Mouse (Mus musculus) forebrain, embryonic 11.5 days (tissue): ENCODE data around the gene Gsk3b. TPM values are rescaled to one million over a fixed set of nuclear protein-coding genes. Genes with fewer than 3 reads are reported as not detected.

Experiments used
- ATAC-seq: fragments of 200-750 bp; cut with Nextera tagmentation; replicated peaks from 2 replicates; pipeline ENCODE4 v1.8.0; 2017; ENCODE audit warnings: moderate TSS enrichment; ENCODE audit not compliant: low FRiP score
- DNase-seq: peaks from one replicate; pipeline ENCODE4 v3.0.0-alpha.2; 2017; ENCODE audit warnings: low spot score
- H3K27ac ChIP-seq: fragments of 300-500 bp; sonication (generic); 2 replicates; pipeline ENCODE4 v1.5.1; 2014; ENCODE audit warnings: low read depth, low read length
- H3K27me3 ChIP-seq: fragments of 300-500 bp; sonication (generic); 2 replicates; pipeline ENCODE4 v1.6.1; 2014; ENCODE audit warnings: mild to moderate bottlenecking, low read length, mixed read lengths; ENCODE audit not compliant: control insufficient read depth, insufficient read depth
- H3K36me3 ChIP-seq: fragments of 300-500 bp; sonication (generic); 2 replicates; pipeline ENCODE4 v1.6.1; 2014; ENCODE audit warnings: mild to moderate bottlenecking, low read length, moderate library complexity, mixed read lengths; ENCODE audit not compliant: control insufficient read depth, insufficient read depth
- H3K4me1 ChIP-seq: fragments of 300-500 bp; sonication (generic); replicated peaks from 2 replicates; pipeline ENCODE4 v1.6.1; 2014; ENCODE audit warnings: low read length, mixed read lengths; ENCODE audit not compliant: control insufficient read depth, insufficient read depth
- H3K4me2 ChIP-seq: fragments of 300-500 bp; sonication (generic); 2 replicates; pipeline ENCODE4 v1.6.1; 2014; ENCODE audit warnings: low read depth, mild to moderate bottlenecking, low read length, moderate library complexity, mixed read lengths; ENCODE audit not compliant: severe bottlenecking
- H3K4me3 ChIP-seq: fragments of 300-500 bp; sonication (generic); 2 replicates; pipeline ENCODE4 v1.5.1; 2014; ENCODE audit warnings: low read depth, low read length
- H3K9ac ChIP-seq: fragments of 300-500 bp; sonication (generic); 2 replicates; pipeline ENCODE4 v1.6.1; 2014; ENCODE audit warnings: low read length
- H3K9me3 ChIP-seq: fragments of 300-500 bp; sonication (generic); 2 replicates; pipeline ENCODE4 v1.6.1; 2016; ENCODE audit warnings: low read length, mixed read lengths; ENCODE audit not compliant: control insufficient read depth
- WGBS: fragments of 180-500 bp; shearing (Covaris S2); extraction: QIAGEN DNeasy Blood & Tissue Kit; methylation state at CpG from one replicate; pipeline ENCODE4 v1.1.7; 2014; 5-methylcytosine and 5-hydroxymethylcytosine counted together
- polyA plus RNA-seq: library from polyadenylated mRNA; unstranded; fragments of >200 nt; fragmentation: Nextera tagmentation; extraction: Ambion mirVana; gene quantifications from 2 replicates; pipeline ENCODE4 v1.2.1, GENCODE M21; 2014

Gene Gsk3b
- polyA plus RNA-seq, 1 experiment from 2014 or later: 110 TPM

- Histone ChIP-seq H3K36me3 (no peaks in the 10 kb centered on the region), H3K4me2 (no peak overlapping the region), H3K9me3 (no peaks in the 10 kb centered on the region), H3K4me3 (no peak overlapping the region), H3K4me1 (no peaks in the 10 kb centered on the region), H3K9ac (no peak overlapping the region), H3K27me3 (no peaks in the 10 kb centered on the region), H3K27ac (no peak overlapping the region)
- DNase-seq (no peak), ATAC-seq (no peak)
- 80% methylated on average over 4 of the region's 4 CpGs for WGBS
Observed at GRCm38 (mm10) chr16:38255107-38255506, 166.3 kb downstream of the Gsk3b start.

GRCm38 (mm10) chr16:38255927-38256326, 167.1 kb downstream of the Gsk3b start:
- Histone ChIP-seq H3K4me2 (no peak overlapping the region), H3K4me1 (no peaks in the 10 kb centered on the region), H3K36me3 (no peaks in the 10 kb centered on the region), H3K27me3 (no peaks in the 10 kb centered on the region), H3K4me3 (no peak overlapping the region), H3K9me3 (no peaks in the 10 kb centered on the region), H3K27ac (no peak overlapping the region), H3K9ac (no peak overlapping the region)
- ATAC-seq (no peak), DNase-seq (no peak)
- WGBS: 92% methylated on average over 9 of the region's 9 CpGs

GRCm38 (mm10) chr16:38271601-38272000, 182.8 kb downstream of the Gsk3b start:
- no peak overlapping the region for H3K4me2 ChIP-seq
- H3K27ac ChIP-seq: no peak overlapping the region
- no peak overlapping the region for H3K9ac ChIP-seq
- WGBS: 75% methylated on average over 3 of the region's 3 CpGs
- DNase-seq (no peak), ATAC-seq (no peak)
- no peaks in the 10 kb centered on the region for H3K9me3 ChIP-seq
- H3K36me3 ChIP-seq: no peaks in the 10 kb centered on the region
- no peaks in the 10 kb centered on the region for H3K4me1 ChIP-seq
- H3K27me3 ChIP-seq: no peaks in the 10 kb centered on the region
- H3K4me3 ChIP-seq: no peak overlapping the region

DNA sequence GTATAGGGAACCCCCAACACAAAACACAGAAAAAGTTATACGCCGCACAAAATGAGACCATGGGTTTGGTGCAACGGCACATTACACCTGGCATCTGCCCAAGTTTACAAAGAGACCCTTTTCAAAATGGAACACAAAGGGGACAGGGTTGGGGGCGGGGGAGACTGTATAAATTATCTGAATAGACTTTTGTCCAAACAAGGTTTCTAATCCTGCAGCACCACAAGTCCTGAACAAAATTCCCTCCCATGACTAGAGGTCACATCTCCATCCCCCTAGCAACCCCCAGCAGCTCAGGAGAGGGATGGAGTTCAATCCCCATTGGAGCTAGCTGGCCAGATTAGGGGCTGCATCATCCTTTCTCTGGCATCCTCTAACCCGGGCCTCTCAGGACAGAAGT, 183.7 kb downstream of the Gsk3b start:
- H3K27ac ChIP-seq: no peak overlapping the region
- H3K9ac ChIP-seq: no peak overlapping the region
- no peaks in the 10 kb centered on the region for H3K27me3 ChIP-seq
- no peaks in the 10 kb centered on the region for H3K9me3 ChIP-seq
- H3K4me2 ChIP-seq: no peak overlapping the region
- ATAC-seq (0 out of 2 replicates have a peak, but pooled peaks have one; percentile 39), DNase-seq (no peak)
- WGBS: 50% methylated on average over 5 of the region's 5 CpGs
- H3K36me3 ChIP-seq: no peaks in the 10 kb centered on the region
- H3K4me1 ChIP-seq: no peaks in the 10 kb centered on the region
- H3K4me3 ChIP-seq: no peak overlapping the region

GRCm38 (mm10) chr16:38274737-38275136, 185.9 kb downstream of the Gsk3b start:
- no peaks in the 10 kb centered on the region for H3K27me3 ChIP-seq
- WGBS: 84% methylated on average over 2 of the region's 2 CpGs
- H3K27ac ChIP-seq: no peak overlapping the region
- no peak overlapping the region for H3K4me3 ChIP-seq
- H3K4me1 ChIP-seq: no peaks in the 10 kb centered on the region
- DNase-seq (no peak), ATAC-seq (no peak)
- H3K9me3 ChIP-seq: no peaks in the 10 kb centered on the region
- no peaks in the 10 kb centered on the region for H3K36me3 ChIP-seq
- H3K4me2 ChIP-seq: no peak overlapping the region
- no peak overlapping the region for H3K9ac ChIP-seq

DNA sequence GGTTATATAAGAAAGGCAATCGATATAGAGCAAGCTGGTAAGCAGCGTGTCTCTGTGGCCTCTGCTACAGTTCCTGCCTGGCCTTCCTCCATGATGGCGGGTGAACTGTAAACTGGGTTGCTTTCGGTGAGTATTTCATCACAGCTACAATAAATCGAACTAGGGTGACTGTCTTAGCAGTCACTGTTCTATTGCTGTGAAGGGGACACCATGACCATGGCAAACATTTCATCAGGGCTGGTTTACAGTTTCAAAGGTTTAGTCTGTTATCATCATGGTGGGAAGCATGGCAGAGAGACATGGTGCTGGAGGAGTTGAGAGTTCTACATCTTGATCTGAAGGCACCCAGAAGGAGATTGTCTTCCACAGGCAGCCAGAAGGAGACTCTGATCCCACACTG, 191.0 kb downstream of the Gsk3b start:
- WGBS: 93% methylated on average over 5 of the region's 5 CpGs
- Histone ChIP-seq H3K27me3 (no peaks in the 10 kb centered on the region), H3K9me3 (no peaks in the 10 kb centered on the region)

GRCm38 (mm10) chr16:38280951-38281350, 192.2 kb downstream of the Gsk3b start:
- Histone ChIP-seq H3K9ac (no peak overlapping the region), H3K4me1 (no peaks in the 10 kb centered on the region), H3K9me3 (no peaks in the 10 kb centered on the region), H3K27me3 (no peaks in the 10 kb centered on the region), H3K27ac (no peak overlapping the region), H3K4me2 (no peak overlapping the region), H3K4me3 (no peak overlapping the region), H3K36me3 (no peaks in the 10 kb centered on the region)
- DNase-seq (no peak), ATAC-seq (no peak)
- 85% methylated on average over 7 of the region's 7 CpGs for WGBS

More for the DNA sequence above, 191.0 kb downstream of the Gsk3b start:
- H3K4me1 ChIP-seq: no peaks in the 10 kb centered on the region
- no peak overlapping the region for H3K4me3 ChIP-seq
- no peaks in the 10 kb centered on the region for H3K36me3 ChIP-seq
- H3K9ac ChIP-seq: no peak overlapping the region
- H3K27ac ChIP-seq: no peak overlapping the region
- DNase-seq: peak; percentile 21
- no peak overlapping the region for H3K4me2 ChIP-seq
- no peak for ATAC-seq

DNA sequence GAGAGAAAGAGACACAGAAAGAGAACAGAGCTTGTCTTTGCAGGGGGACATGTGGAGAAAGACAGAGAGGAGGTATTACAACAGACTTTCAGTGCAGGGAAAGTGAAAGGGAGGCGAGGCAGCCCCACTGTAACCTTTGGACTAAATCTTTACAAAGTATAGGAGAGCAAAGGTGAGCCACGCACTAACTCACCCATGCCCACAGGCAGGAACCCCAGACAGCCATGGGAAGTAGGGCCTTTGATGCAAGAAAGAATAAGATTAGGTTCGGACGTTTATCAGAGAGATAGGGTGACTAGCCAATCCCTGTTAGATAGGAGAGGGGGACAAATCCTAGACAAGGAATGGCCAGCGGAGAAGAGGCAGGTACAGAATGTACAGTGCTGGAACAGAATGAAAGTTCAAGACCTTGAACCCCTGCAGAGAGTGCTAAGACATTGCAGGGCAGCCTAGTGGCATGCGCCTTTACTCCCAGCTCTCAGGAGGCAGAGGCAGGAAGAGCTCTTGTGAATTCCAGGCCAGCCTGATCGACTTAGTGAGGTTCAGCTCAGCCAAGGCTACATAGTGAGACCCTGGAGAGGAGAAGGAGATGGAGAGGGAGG, 193.9 kb downstream of the Gsk3b start:
- Histone ChIP-seq H3K9me3 (no peaks in the 10 kb centered on the region), H3K27ac (no peak overlapping the region), H3K9ac (no peak overlapping the region), H3K36me3 (no peaks in the 10 kb centered on the region), H3K4me3 (no peak overlapping the region), H3K27me3 (no peaks in the 10 kb centered on the region), H3K4me1 (no peaks in the 10 kb centered on the region), H3K4me2 (no peak overlapping the region)
- ATAC-seq (no peak), DNase-seq (peak; percentile 36)
- 85% methylated on average over 7 of the region's 7 CpGs for WGBS

GRCm38 (mm10) chr16:38283300-38283699, 194.5 kb downstream of the Gsk3b start:
- WGBS: 45% methylated on average over 3 of the region's 3 CpGs
- no peak for ATAC-seq
- H3K9ac ChIP-seq: no peak overlapping the region

More at GRCm38 (mm10) chr16:38283300-38283699, 194.5 kb downstream of the Gsk3b start:
- no peak overlapping the region for H3K4me3 ChIP-seq
- H3K4me2 ChIP-seq: no peak overlapping the region
- no peaks in the 10 kb centered on the region for H3K9me3 ChIP-seq
- no peaks in the 10 kb centered on the region for H3K4me1 ChIP-seq
- no peak overlapping the region for H3K27ac ChIP-seq
- no peaks in the 10 kb centered on the region for H3K27me3 ChIP-seq
- H3K36me3 ChIP-seq: no peaks in the 10 kb centered on the region
- DNase-seq: peak; percentile 25
